Mouse (Mus musculus): ENCODE measurements around the gene Tnip3.

GRCm38 (mm10) chr6:65663990-65664389 lies 138.9 kb downstream of the Tnip3 start:
- TF ChIP-seq POLR2A (IDR thresholded peaks at IDR 0.05; ENCODE audit: insufficient read depth, low read depth, low read length) = no peak
- no peak for TF ChIP-seq EP300 (IDR thresholded peaks at IDR 0.05; ENCODE audit: insufficient read depth, low read depth, low read length)
